Mouse (Mus musculus): ENCODE results near the gene Tars2.
"Not testable (repeated sequence)": the region's sequence is repeated elsewhere in the genome, so short reads cannot be mapped to it uniquely, and the experiment has no call there.

Tars2 gene

GRCm38 (mm10) chr3:95760106-95760505 lies at the start of gene Tars2:
Tars2 (minus strand) TSS chr3:95760206.
- no peak for DNase-seq (ENCODE audit: low spot score)

DNA sequence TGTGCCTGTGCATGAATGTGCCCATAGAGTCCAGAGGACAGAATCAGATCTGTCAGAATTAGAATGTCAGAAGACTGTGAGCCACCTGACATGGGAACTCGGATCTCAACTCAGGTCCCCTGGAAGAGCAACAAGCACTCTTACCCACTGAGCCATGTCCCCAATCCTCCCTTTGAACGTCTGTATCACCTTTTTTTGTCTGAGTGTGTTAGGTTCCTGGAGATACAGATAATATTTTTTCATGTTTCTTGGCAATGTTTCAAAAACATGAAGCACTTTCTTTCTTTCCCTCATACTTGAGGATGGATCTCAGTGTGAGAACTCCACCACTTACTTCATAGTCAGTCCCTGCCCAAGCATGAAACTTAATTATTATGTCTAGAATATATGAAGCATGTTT lies 48.4 kb upstream of the Tars2 start:
- no peak for DNase-seq (ENCODE audit: low spot score)

DNA sequence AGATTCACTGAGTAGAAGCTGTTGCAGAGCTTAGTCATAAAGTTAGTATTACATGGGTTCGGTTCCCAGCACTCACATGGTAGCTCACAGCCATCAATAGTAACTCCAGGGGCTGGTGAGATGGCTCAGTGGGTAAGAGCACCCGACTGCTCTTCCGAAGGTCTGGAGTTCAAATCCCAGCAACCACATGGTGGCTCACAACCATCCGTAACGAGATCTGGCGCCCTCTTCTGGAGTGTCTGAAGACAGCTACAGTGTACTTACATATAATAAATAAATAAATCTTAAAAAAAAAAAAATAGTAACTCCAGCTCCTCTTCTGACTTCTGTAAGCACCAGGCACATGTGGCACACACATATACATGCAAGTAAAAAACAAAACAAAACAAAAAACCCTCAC lies 47.6 kb upstream of the Tars2 start:
- not testable (repeated sequence) for DNase-seq (ENCODE audit: low spot score)

DNA sequence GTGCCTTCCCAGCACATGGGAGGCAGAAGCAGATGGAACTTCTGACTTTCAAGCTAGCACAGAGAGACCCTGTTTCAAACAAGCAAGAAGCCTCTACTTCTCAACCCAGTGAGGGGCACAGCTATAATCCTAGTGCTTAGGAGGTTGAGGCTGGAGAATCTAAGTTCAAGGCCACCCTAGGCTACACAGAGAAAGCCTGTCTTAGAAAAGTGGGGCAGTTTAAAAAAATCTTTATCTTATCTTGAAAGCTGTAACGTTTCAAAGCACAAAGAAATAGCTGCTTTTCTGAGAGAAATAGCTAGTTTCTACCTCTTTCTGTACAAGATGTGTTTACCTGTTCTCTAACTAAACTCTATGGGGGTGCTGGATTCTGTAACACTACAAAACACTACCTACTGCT lies 46.7 kb upstream of the Tars2 start:
- no peak for DNase-seq (ENCODE audit: low spot score)

- no peak for DNase-seq (ENCODE audit: low spot score)
Measured at GRCm38 (mm10) chr3:95803851-95804250, 43.8 kb upstream of the Tars2 start.

- DNase-seq (ENCODE audit: low spot score), result no peak
Measured at GRCm38 (mm10) chr3:95798756-95799155, 38.8 kb upstream of the Tars2 start.

DNA sequence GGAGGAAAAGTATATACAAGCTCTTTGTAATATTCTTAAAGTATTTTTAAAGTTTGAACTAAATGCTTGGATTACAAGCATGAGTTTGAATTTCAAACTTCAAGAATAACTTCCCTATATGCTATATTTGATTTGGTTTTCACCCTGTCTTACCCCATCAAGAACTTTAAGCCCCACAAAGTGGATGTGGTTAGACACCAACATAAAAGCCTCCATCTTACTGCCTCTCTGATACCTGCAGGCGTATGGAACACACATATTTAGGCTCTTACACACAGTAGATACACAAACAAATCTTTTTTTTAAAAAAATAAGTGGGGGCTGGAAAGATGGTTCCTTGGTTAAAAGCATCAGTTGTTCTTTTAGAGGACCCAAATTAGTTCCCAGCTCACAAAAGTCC lies 34.3 kb upstream of the Tars2 start:
- no peak for DNase-seq (ENCODE audit: low spot score)

GRCm38 (mm10) chr3:95793662-95794061 lies 33.7 kb upstream of the Tars2 start:
- no peak for DNase-seq (ENCODE audit: low spot score)

DNA sequence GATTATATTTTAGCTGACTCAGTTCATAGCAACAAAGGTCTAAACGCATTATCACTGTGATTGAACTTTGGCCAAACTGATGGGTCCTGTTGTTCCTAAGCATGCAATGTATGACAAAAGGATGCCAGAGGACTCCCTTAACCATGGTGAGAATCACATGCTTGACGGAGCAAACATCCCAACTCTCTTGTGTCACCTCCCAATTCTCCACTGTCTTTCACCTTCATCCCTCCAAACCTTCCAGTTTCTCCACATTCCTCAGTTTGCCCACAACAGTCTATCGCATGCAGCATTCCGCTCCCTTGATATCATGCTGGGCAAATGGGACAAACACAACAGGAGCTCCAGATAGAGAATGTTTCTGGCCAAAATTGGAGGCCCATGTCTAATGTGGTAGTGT lies 25.5 kb upstream of the Tars2 start:
- DNase-seq (ENCODE audit: low spot score), result no peak

GRCm38 (mm10) chr3:95771985-95772384 lies 12.0 kb upstream of the Tars2 start:
- no peak for DNase-seq (ENCODE audit: low spot score)

GRCm38 (mm10) chr3:95765534-95765933 lies 5.5 kb upstream of the Tars2 start:
- no peak for DNase-seq (ENCODE audit: low spot score)

DNA sequence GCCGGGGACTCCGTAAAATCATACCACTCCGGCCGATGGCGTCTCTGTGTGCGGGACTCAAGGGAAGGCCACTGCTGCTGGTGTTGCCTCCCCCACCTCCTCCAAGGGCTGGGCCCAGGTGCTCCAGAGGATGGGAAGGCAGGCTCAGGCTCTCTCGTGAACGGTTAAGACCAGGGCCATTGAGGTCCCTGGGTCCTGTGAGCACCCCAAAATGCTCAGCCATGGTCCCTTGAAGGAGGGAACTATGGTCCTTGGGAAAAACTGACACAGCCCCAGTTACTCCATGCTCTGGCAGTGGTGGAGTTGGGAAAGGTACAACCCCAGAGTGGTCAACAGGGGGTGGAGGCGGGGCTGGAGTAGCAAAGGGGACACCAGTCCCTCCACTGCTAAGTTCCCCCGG lies 3.8 kb upstream of the Tars2 start:
- DNase-seq (ENCODE audit: low spot score), result no peak

GRCm38 (mm10) chr3:95762961-95763360 lies 3.0 kb upstream of the Tars2 start:
- DNase-seq (ENCODE audit: low spot score), result no peak

GRCm38 (mm10) chr3:95761771-95762170 lies 1.8 kb upstream of the Tars2 start:
- DNase-seq (ENCODE audit: low spot score), result no peak

GRCm38 (mm10) chr3:95760656-95761055 lies 650 bp upstream of the Tars2 start:
- no peak for DNase-seq (ENCODE audit: low spot score)

DNA sequence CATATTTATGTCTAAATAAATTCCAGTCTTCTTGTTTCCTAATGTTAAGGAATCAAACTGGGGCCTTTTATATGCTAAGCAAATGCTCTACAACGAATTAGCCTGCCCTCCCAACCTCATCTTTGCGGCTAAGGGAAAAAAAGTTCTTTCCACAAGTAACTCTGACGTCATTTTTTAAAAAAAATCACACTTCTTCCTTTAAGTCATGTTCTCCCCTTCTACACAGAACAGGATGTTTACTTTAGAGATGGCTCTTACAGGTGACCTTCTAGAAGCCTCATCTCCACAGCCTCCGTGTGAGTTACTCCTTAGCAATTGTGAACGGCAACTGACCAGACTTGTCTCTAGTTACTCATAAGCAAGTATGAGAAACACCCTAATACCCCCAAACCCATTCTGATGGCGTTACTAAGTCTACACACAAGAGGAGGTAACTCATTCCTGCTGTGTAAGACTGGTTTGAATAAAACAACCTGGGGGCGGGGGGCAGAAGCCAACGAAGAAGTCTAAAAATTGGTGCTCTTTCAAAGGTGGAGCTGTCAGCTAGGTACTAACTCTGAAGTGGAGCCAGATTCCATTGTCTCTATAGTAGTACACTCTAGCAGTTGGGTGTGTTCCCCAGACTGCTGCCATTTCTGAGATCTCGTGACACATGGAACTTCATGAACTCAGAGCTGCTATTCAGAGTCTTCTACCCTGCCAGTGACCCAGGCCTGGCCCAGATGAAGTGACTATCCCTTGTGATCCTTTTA lies 1.4 kb downstream of the Tars2 start:
- DNase-seq (ENCODE audit: low spot score), result no peak

GRCm38 (mm10) chr3:95756808-95757207 lies 3.2 kb downstream of the Tars2 start:
- DNase-seq (ENCODE audit: low spot score), result no peak

DNA sequence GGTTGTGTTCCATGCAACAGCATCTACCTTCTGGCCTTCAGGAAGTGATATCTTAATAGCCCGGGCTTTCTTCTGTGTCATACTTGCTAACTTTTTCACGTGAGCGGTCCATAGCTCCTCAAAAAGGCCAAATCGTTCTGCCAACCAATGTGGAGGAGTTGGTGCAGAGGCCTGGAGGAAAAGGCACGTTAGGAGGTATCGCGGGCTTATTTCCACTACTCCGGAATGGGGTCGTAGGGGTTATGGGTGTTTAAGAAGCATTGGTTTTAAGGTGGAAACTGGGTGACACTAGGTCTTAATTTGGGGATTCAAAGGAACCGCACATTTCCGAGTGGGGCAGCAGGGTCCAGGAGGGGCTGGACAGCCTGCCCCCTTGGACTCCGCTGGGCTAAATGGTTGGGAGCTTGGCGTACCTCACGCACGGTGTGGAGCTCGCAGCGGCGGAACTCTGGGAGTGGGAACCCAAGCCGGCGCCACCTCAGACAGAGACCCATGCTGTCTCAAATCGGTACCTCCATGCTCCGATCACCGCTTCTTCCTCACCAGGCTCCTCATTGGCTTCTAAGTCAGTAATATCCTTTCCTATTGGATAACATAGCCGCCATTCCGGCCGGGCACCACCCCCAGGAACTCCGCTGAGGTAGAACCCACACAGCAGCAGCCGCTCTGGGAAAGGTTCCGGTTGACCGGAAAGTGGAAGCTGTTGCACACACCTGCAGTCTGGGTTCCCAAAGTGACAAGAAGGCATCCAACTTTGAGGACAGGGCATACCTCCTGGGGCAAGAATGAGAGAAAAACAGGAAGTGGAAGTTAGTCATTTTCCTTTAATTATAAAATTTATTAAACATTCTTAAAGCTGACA lies 5.4 kb downstream of the Tars2 start:
- DNase-seq (ENCODE audit: low spot score), result peak; percentile 76

GRCm38 (mm10) chr3:95752935-95753334 lies 7.1 kb downstream of the Tars2 start:
- no peak for DNase-seq (ENCODE audit: low spot score)

DNA sequence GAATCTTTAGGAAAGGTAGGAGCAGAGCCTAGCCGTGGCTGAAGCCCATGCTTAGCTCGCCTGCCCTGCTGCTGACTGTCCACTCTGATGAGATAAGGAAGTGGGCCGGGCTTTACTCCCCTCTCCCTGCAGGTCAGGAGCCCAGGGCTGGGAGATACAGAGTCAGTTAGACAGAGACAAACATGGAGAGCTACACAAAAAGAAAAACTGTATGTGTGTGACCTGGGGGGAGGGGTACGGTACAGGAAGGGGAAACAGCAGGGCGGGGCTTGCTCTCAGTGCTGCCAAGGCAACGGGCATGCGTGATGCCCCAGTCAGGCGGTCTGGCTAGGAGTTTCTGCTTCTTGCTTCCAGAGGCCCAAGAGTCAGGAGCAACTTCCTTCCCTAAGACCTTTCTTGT lies 19.6 kb downstream of the Tars2 start:
- DNase-seq (ENCODE audit: low spot score), result no peak

DNA sequence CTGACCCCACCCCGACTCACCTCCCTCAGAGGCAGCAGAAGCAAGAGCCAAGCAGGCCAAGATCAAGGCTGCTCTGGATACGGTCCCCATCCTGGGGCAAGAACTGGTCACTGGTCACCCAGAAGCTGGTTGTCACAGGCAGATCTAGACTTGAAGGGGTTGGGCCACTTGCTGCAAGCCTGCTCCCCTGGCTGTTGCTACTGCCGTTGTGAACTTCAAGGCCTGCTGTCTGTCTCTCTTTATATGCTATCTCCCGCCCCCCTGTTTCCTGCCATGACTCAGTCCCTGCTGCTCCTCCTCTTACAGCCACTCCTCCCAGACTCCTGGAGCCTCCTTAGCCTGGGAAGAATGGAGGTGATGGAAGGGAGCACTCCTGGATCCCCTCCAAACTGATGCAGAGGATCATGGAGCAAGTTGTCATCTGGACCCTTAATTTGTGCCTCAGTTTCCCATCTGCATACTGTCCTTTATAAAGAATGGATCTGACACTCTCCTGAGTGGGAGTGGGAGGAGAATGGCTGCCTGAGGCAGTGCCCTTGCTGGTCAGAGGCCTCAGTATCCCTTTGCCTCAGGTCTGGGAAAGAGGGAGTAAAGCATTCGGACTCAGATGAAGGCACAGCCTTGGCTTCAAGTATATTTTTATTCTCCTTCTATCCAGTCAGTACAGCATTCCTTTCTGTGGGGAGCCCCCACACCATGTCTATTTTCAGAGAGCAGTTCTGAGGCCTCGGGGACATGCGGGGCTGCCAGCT lies 20.5 kb downstream of the Tars2 start, which contains the start of gene Ecm1:
Gene Ecm1, minus strand, starts transcription at position 217 of the 752 bp plus-strand sequence.
- DNase-seq (ENCODE audit: low spot score), result no peak

GRCm38 (mm10) chr3:95735071-95735670 lies 24.8 kb downstream of the Tars2 start:
- no peak for DNase-seq (ENCODE audit: low spot score)
